Mouse (Mus musculus): ENCODE data around the gene Anks3.

Gene Anks3

DNA sequence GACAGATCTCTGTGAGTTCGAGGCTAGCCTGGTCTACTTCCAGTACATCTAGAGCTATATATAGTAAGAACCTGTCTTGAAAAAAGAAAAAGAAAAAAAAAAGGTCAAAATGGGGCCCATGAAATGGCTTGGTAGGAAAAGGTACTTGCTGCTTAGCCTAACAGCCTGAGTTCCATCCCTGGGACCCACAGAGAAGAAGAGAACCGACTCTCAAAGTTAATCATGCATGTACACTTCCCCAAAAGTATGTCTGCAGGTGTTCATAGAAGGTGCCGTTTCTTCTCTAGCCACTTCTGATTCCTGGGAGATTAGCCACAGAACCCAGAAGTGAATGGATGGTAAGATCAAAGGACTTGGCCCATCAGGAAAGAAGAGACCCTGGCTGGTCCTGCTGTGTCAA, 4.4 kb upstream of the Anks3 start:
- no peak for DNase-seq (ENCODE audit: low spot score)

GRCm38 (mm10) chr16:4965392-4966129, 1.6 kb upstream of the Anks3 start:
- no peak for DNase-seq (ENCODE audit: low spot score)

DNA sequence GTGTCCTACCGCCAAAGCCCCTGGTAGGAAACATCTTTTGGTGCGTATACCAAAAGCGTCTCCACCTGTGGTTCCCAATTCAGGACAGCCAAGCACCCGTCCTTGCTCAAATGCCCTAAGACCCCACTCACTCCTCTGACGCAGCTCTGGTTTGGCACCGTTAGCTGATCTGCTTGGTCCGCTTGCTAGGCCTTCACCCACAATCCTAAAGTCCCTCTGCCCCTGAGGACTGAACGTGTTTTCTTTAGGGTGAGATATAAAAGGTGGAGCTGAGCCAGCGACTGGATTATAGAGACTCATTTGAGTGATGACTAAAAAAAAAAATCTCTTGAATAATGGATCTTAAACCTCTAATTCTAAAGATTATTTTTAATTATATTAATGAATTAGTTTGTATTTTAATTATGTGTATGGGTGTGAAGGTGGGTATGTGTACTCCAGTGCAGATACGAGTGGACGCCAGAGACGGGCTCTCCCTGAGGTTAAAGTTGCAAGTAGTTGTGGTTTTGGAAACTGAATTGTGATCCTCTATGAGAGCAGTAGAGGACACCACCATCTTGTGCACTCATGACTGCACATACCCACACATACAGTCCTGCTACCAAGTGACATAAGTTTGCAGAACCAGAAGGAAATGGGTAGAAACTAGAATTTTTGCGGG, 856 bp upstream of the Anks3 start:
- no peak for DNase-seq (ENCODE audit: low spot score)

GRCm38 (mm10) chr16:4963346-4963745, 659 bp downstream of the Anks3 start:
- no peak for DNase-seq (ENCODE audit: low spot score)

- DNase-seq (ENCODE audit: low spot score), result no peak
Observed at GRCm38 (mm10) chr16:4960260-4960659, 3.7 kb downstream of the Anks3 start.

- no peak for DNase-seq (ENCODE audit: low spot score)
Observed at GRCm38 (mm10) chr16:4957446-4957845, 6.6 kb downstream of the Anks3 start.

GRCm38 (mm10) chr16:4956609-4957008, 7.4 kb downstream of the Anks3 start:
- DNase-seq (ENCODE audit: low spot score), result no peak

- peak; percentile 63 for DNase-seq (ENCODE audit: low spot score)
Observed at GRCm38 (mm10) chr16:4947378-4947777, 16.6 kb downstream of the Anks3 start.

- DNase-seq (ENCODE audit: low spot score), result peak; percentile 72
Observed at GRCm38 (mm10) chr16:4946155-4946554, 17.9 kb downstream of the Anks3 start.

DNA sequence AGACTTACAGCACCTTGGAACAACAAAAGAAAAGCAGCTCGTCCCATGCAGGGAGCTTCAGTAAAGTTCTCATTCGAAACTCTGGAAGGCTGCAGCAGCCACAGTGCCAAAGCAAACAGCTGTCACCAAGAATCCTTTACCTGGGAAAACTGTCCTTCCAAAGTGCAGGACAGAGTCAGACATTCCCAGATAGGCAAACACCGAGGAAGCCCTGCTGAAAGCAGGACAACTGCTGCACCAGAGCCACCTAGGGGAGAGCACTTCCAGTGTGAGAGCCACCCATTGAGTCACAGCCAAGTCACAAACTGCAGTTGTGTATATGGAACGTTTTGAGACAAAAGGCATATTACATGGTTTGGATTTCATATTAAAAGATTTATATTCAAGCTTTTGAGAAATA, 18.6 kb downstream of the Anks3 start:
- DNase-seq (ENCODE audit: low spot score), result peak; percentile 62

GRCm38 (mm10) chr16:4943431-4943830, 20.6 kb downstream of the Anks3 start:
- DNase-seq (ENCODE audit: low spot score), result no peak

DNA sequence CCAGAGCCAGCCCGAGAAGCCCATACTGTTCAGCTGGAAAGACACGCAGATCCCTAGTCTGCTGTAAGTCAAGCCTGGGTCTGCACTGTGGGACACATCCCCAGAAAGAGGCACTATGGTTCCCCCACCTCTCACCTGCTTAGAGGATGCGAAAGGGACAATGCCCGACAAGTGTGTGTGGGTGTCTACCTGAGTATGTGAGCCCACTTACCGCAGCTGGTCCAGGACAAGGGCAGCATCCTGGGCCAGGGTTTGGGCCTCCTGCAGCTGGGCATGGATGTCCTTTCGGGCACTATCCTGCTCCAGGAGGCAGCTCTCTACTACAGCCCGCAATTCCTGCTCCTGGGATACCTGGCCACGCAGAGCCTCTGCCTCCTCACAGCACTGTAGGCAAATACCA, 21.1 kb downstream of the Anks3 start:
- no peak for DNase-seq (ENCODE audit: low spot score)

DNA sequence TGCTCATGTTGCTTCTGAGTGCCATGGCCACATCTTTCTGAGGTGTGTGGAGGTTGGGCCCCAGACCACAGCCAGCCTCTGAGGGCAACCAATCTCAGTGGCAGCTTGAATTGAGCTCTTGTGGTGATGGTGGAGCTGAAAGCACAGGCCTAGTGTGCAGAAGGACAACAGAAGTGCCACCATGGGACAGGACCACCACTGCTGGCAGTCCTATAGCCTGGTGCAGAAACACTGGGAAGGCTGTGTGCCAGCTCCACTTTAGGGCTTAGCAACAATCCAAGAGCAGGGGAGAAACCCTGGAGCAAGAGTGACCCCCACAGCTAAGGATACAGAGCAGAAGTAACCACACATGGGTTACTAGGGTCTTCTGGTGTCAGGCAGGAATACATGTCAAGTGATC, 23.0 kb downstream of the Anks3 start:
- DNase-seq (ENCODE audit: low spot score), result no peak

- no peak for DNase-seq (ENCODE audit: low spot score)
Observed at GRCm38 (mm10) chr16:4940311-4940850, 23.6 kb downstream of the Anks3 start.

DNA sequence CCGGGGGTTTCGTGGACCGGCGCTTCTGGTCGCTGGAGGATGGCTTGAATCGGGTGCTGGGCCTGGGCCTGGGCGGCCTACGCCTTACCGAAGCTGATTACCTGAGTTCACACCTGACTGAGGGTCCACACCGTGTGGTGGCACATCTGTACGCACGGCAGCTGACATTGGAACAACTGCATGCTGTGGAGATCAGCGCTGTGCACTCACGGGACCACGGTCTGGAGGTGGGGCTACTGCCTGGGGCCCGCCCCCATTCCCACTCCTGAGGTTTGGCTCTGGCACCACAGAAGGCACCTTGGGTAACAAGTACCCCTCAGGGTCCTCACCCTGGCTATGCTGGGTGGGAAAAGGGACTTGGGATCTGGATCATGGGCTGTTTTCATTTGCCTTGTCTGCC, 24.6 kb downstream of the Anks3 start:
- peak; percentile 68 for DNase-seq (ENCODE audit: low spot score)

DNA sequence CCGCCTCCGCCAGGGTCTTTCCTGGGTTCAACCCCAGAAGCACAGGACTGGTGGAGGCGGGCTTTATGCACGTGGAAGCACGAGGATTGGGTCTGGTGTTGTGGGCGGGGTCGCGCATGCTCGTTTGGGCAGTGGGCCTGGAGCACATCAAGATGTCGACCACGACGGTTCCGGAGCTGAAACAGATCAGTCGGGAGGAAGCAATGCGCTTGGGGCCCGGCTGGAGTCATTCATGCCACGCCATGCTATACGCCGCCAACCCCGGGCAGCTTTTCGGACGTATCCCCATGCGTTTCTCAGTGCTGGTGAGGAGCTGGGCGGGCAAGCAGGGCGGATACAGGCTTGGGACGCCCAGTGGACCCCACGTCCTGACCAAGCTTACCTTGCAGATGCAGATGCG, 25.0 kb downstream of the Anks3 start:
- peak; percentile 97 for DNase-seq (ENCODE audit: low spot score)

DNA sequence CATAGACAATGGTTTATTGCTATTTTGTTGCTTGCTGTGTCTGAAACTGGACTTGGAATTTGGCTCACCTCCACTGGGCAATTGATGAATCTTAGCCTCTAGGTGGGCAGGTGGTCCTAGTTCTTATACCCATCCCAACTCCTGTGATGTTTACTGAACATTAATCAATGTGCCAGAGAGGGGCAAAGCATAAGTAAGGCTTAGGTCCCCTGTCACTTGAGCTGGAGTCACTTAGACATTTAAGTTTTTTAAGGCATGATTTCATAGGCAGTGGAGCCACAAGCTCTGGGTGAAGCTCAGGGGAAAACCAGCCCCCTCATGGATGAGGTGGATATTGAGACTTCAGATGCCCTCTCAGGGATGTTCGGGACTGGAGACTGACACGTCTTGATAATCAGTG, 25.5 kb downstream of the Anks3 start, which contains the start of gene Nudt16l1:
TSS of gene Nudt16l1 (plus strand) at position 301 of the 400 bp plus-strand sequence.
- DNase-seq (ENCODE audit: low spot score), result no peak

GRCm38 (mm10) chr16:4937351-4938190, 26.4 kb downstream of the Anks3 start:
- DNase-seq (ENCODE audit: low spot score), result no peak

- DNase-seq (ENCODE audit: low spot score), result no peak
Observed at GRCm38 (mm10) chr16:4935931-4936703, 27.9 kb downstream of the Anks3 start.

DNA sequence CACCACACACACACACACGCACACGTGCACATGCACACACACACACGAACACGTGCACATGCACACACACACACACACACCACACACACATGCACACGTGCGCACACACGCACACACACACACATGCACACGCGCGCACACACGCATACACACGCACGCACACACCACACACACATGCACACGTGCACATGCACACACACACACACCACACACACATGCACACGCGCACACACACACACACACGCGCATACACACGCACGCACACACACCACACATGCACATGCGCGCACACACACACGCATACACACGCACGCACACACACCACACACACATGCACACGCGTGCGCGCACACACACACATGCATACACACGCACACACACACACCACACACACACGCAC, 28.6 kb downstream of the Anks3 start:
- DNase-seq (ENCODE audit: low spot score), result no peak

- peak; percentile 85 for DNase-seq (ENCODE audit: low spot score)
Observed at GRCm38 (mm10) chr16:4932429-4932828, 31.6 kb downstream of the Anks3 start.

- DNase-seq (ENCODE audit: low spot score), result no peak
Observed at GRCm38 (mm10) chr16:4928474-4928873, 35.5 kb downstream of the Anks3 start.

Data from yolk sac, embryonic 10.5 days (tissue).